Mouse (Mus musculus): ENCODE data around the gene Irf1.

Gene Irf1

GRCm38 (mm10) chr11:53759545-53760406 lies 10.0 kb upstream of the Irf1 start:
- in situ Hi-C loops (cut with MboI, MseI) = loop anchor here (5.0 to 10.0 kb wide), 3 partner anchors 83 to 457 kb away; partner anchors contain the start of genes Gm12216 (in 1 of the 2) and Hspa4 (in 1 of the 2)

- in situ Hi-C loops (cut with MboI, MseI) = loop anchor here in 1 of 2 experiments (5.0 kb wide), 2 partner anchors 81 to 459 kb away; partner anchors contain the start of gene Hspa4
Observed at GRCm38 (mm10) chr11:53761284-53761683, 8.5 kb upstream of the Irf1 start.

- in situ Hi-C loops (cut with MboI, MseI) = loop anchor here in 1 of 2 experiments (5.0 kb wide), 2 partner anchors 80 to 460 kb away; partner anchors contain the start of gene Hspa4
Observed at GRCm38 (mm10) chr11:53761822-53762221, 8.0 kb upstream of the Irf1 start.

DNA sequence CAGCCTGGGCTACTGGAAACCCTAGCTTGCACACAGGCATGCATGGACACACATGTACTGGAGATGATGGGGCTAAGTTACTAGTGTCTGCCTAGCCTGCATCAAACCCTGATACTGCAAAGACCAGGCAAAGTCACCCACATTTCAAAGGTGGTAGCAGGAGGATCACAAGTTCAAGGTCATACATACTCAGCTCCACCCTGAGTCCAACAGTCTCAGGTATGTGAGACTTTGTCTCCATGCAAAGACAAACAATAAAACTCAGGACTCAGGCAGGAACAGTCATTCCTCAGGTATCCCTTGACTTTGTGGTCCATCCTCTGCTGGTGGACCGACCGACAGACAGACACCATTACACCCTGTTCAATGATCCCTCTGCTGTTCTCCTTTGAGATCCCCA lies 7.4 kb upstream of the Irf1 start:
- in situ Hi-C loops (cut with MboI, MseI) = loop anchor here in 1 of 2 experiments (5.0 kb wide), 2 partner anchors 80 to 460 kb away; partner anchors contain the start of gene Hspa4

GRCm38 (mm10) chr11:53762827-53763495 lies 6.9 kb upstream of the Irf1 start:
- in situ Hi-C loops (cut with MboI, MseI) = loop anchor here in 1 of 2 experiments (5.0 kb wide), 2 partner anchors 79 to 461 kb away; partner anchors contain the start of gene Hspa4

DNA sequence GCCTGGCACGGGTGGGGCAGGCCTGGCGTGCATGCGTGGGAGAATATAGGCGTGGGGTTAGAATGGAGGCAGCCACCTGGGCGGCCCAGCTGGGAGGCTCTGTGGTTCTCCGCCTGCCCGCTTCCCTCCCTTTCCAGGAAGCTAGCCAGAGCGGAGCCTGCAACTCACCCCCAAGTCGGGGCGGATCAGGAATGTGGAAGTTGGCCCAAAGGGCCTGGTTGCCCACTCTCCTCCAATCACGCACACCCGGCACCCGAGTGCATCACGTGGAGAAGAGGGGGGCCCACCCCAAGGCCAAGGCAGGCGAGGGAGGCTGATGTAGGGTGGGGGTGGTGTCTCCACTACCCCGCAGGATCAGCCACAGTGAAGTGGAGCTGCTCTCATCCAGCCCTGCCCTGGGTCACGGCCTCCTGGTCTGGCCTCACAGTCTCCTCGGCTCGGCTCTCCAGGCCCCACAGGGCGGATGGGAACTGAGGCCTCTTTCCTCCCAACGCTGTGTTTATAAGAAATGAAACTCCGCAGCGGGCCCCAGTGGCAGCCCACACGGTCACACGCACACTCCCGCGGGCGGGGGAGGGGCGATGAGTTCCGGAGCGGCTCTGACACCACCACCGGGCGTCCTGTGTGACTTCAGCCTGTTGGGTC lies 6.2 kb upstream of the Irf1 start:
- in situ Hi-C loops (cut with MboI, MseI) = loop anchor here in 1 of 2 experiments (5.0 kb wide), 2 partner anchors 79 to 461 kb away; partner anchors contain the start of gene Hspa4

GRCm38 (mm10) chr11:53764581-53764980 lies 5.2 kb upstream of the Irf1 start:
- in situ Hi-C loops (cut with MboI, MseI) = loop anchor here in 1 of 2 experiments (5.0 kb wide), 2 partner anchors 78 to 462 kb away; partner anchors contain the start of gene Hspa4

- in situ Hi-C loops (cut with MboI, MseI) = no loop called here
Observed at GRCm38 (mm10) chr11:53768422-53769184, 1.2 kb upstream of the Irf1 start.

DNA sequence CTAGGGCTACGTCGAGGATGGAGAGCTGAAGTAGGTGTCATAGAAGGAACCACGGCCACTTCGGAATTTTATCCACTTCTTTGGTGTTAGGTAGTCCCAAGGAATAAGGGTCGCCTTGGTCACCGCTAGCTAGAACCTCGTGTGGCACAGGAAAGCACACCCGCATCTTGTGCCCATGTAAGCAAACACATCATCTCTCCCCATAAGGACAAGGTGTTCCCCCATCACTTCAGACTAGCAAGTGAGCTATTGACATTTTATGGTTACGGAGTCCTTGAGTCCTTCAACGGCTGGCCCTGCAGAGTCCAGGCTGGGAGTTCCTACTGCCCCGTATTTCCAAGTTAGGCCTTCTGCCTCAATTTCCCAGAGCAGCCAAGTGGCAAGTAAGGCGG lies 633 bp upstream of the Irf1 start:
- in situ Hi-C loops (cut with MboI, MseI) = no loop called here

DNA sequence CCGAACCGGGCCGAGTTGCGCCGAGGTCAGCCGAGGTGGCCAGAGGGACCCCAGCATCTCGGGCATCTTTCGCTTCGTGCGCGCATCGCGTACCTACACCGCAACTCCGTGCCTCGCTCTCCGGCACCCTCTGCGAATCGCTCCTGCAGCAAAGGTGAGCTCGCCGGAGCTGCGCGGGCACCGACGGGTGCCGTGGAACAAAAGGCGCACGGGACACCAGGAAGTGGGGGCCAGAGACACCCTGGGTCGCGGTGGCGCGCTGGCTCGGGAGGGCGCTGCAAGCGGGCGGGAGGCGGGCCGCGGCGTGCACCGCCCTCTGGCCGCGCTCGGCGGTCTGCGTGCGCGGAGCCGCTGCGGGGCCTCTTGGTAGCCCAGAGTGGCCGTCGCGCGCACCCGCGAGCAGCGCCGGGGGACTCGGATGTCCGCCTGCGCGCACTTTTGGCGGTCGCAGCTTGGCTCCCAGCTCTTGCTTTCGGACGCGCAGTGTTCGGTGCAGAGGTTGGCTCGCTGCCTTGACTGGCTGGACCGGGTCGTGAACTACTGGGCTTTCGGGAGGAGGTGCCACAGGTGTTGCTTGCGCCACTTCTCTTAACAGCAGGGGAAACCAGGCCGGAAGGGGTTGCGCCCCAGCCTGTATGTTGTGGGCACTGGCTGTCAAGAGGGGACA lies 444 bp downstream of the Irf1 start:
- in situ Hi-C loops (cut with MboI, MseI) = no loop called here

DNA sequence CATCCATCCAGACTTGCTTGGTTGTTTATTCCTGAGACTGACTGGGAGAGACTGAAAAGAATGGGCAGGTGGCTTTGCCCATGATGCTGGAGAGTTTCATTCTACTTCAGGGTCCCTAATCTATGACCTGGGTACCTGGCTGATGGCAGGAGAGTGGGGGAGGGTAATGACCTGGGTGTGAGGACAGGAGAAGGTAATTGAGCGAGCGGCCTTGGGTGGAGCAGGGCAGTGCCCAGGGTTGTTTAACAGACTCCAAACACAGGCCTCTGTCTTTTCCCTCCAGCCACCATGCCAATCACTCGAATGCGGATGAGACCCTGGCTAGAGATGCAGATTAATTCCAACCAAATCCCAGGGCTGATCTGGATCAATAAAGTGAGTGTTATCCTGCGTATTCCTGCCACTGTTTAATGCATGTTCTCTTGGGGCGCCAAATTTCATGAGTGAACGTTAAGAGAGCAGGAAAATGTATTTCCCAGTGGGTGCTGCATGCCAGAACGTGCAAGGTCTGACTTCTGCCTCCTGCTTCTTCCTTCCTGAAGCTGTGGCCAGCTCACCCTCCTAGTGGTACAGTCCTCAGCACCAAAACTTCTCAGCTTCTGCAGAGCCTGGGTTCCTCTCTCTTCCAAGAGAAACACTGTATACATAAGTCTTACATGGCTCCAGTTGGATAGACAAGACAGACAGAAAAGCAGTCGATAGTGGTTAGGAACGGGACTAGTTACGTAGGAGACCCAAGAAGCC lies 1.4 kb downstream of the Irf1 start:
- in situ Hi-C loops (cut with MboI, MseI) = no loop called here

DNA sequence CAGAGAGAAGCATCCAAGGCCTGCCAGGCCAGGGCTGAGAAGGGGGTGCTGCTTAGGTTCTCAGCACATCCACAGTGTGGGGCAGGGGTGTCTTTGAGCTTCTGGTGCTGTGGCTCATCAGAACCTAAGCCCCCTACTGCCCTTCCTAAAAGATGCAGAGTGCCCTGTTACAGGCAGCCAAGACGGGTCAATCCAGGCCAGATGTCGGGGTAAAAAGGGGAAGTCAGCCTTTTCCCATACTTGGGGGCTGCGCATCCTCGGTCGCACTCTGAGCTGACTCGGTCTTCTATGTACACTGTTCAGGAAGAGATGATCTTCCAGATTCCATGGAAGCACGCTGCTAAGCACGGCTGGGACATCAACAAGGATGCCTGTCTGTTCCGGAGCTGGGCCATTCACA lies 2.7 kb downstream of the Irf1 start:
- in situ Hi-C loops (cut with MboI, MseI) = no loop called here

DNA sequence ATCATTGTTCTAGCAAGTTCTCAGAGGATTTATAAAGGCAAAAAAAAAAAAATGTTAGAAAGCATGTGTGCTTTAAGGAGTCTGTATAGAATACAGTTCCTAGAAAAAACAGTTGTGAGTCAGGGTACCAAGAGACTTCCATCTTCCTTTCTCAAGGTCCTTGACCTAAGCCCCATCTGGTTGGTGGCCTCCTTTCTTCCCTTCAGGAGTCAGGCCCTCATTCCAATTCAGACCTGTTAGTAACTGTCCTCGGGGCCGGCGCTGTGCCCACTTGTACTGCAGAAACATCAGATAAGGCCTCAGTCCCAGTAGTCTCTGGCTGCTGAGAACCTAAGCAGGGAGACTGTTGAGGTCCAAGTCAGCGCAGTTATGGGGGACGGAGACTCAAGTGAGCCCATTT lies 3.3 kb downstream of the Irf1 start, which contains the start of gene Gm17334:
TSS of gene Gm17334 (minus strand) at position 101 of the 400 bp plus-strand sequence.
- in situ Hi-C loops (cut with MboI, MseI) = no loop called here

- in situ Hi-C loops (cut with MboI, MseI) = no loop called here
Observed at GRCm38 (mm10) chr11:53773641-53774360, 4.0 kb downstream of the Irf1 start.

- in situ Hi-C loops (cut with MboI, MseI) = no loop called here
Observed at GRCm38 (mm10) chr11:53774659-53775255, 4.9 kb downstream of the Irf1 start.

- in situ Hi-C loops (cut with MboI, MseI) = no loop called here
Observed at GRCm38 (mm10) chr11:53777736-53778135, 7.9 kb downstream of the Irf1 start.

DNA sequence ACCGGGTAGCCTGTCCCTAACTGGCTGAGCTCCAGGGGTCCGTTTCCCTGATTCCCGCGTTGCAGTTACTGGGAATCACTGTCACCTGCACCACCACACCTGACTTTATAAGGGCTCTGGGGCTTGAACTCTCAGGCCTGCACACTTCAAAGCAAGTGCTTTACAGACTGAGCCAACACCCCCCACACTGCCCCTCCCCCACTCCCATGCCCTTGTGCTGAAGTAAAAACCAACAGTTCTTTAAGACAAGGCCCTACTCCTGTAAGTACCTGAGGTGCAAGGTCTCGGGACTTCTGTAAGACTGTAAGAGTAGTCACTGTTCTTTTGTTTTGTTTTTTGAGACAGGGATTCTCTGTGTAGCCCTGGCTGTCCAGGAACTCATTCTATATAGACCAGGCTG lies 8.6 kb downstream of the Irf1 start:
- in situ Hi-C loops (cut with MboI, MseI) = no loop called here

DNA sequence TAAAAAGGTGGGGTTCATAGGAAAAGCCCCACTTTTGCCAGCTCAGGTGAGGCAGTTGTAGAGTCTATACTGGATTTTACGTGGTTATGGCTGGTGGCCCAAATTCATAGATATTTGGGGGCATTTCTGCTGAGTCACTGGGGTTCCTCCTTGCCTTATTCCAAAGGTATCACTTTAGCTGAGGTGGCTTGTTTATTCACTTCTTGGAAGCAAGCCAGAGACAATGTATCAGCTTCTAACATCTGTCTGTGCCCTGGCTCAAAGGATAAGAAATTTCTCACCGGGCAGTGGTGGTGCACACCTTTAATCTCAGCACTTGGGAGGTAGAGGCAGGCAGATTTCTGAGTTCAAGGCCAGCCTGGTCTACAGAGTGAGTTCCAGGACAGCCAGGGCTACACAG lies 10.0 kb downstream of the Irf1 start:
- in situ Hi-C loops (cut with MboI, MseI) = no loop called here

Data from T-helper 17 cell (primary cell).